Mouse (Mus musculus): ENCODE data around the gene Cacna1a. TPM values are rescaled to one million over a fixed set of nuclear protein-coding genes. Genes with fewer than 3 reads are reported as not detected.
"Not testable (repeated sequence)": the region's sequence is repeated elsewhere in the genome, so short reads cannot be mapped to it uniquely, and the experiment has no call there.

The Cacna1a gene
- total RNA-seq, 2 experiments from 2014 or later = 5.2 to 8.4 TPM

GRCm38 (mm10) chr8:84661458-84661871 is 273.2 kb downstream of the Cacna1a start:
- peak; percentile 80 for DNase-seq

GRCm38 (mm10) chr8:84661961-84662571 is 273.8 kb downstream of the Cacna1a start:
- DNase-seq = peak; percentile 50

- peak; percentile 90 for DNase-seq
These were observed 274.4 kb downstream of the Cacna1a start, which contains the start of gene Ier2 for GRCm38 (mm10) chr8:84662581-84663065. TSS of gene Ier2 (minus strand) at chr8:84662852.

GRCm38 (mm10) chr8:84663483-84664327 is 275.5 kb downstream of the Cacna1a start:
- peak; percentile 97 for DNase-seq

- DNase-seq = peak; percentile 65
These were observed 276.5 kb downstream of the Cacna1a start for GRCm38 (mm10) chr8:84664566-84665384.

- DNase-seq = no peak
These were observed 277.2 kb downstream of the Cacna1a start for GRCm38 (mm10) chr8:84665385-84665893.

- DNase-seq = no peak
These were observed 279.8 kb downstream of the Cacna1a start for GRCm38 (mm10) chr8:84668081-84668480.

GRCm38 (mm10) chr8:84668731-84669485 is 280.7 kb downstream of the Cacna1a start:
- DNase-seq = no peak

- not testable (repeated sequence) for DNase-seq
These were observed 282.2 kb downstream of the Cacna1a start for GRCm38 (mm10) chr8:84670295-84671006.

- no peak for DNase-seq
These were observed 289.1 kb downstream of the Cacna1a start for GRCm38 (mm10) chr8:84677305-84677704.

- no peak for DNase-seq
These were observed 293.2 kb downstream of the Cacna1a start for GRCm38 (mm10) chr8:84681476-84681875.

GRCm38 (mm10) chr8:84682257-84682656 is 294.0 kb downstream of the Cacna1a start:
- no peak for DNase-seq

GRCm38 (mm10) chr8:84684537-84684936 is 296.3 kb downstream of the Cacna1a start:
- no peak for DNase-seq

GRCm38 (mm10) chr8:84686191-84687002 is 298.2 kb downstream of the Cacna1a start, which contains the start of gene Trmt1:
TSS of gene Trmt1 (plus strand) at chr8:84686307.
- peak; percentile 31 for DNase-seq

GRCm38 (mm10) chr8:84687003-84687704 is 298.9 kb downstream of the Cacna1a start:
- no peak for DNase-seq

GRCm38 (mm10) chr8:84687705-84688100 is 299.5 kb downstream of the Cacna1a start, which contains the start of gene Nacc1:
TSS of gene Nacc1 (minus strand) at chr8:84687862.
- peak; percentile 89 for DNase-seq

- DNase-seq = peak; percentile 79
These were observed 301.1 kb downstream of the Cacna1a start for GRCm38 (mm10) chr8:84689091-84689915.
